Mouse (Mus musculus) forelimb bud, embryonic 11.5 days (tissue): ENCODE results near the gene Ncaph2.

Experiments
- DNase-seq: peaks from one replicate; pipeline ENCODE4 v3.0.0-alpha.2; 2012; ENCODE audit warnings: low read depth, low spot score

Gene Ncaph2

GRCm38 (mm10) chr15:89355241-89356187, at the start of gene Ncaph2, which contains the start of gene Lmf2:
Gene Ncaph2 (plus strand): TSS chr15:89355719.
Gene Lmf2 (minus strand): TSS chr15:89355659.
- peak; percentile 95 for DNase-seq

DNA sequence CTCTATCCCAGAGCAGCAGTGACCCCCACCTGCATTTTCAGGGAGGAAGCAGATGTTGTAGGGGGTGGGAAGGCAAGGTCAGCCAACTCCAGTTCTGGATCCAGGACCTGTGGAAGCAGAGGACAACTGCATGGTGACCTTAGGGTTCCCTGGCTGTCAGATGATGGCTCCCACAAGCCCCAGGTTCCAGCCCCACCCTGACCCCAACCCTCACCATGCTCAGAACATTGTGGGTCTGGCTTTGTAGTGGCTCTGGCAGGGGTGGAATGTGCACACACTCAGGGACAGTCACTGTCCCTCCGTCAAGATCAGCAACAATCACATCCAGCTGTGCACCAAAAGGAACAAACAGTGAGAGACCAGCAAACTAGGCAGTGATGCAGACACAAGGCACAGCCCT, 49.6 kb upstream of the Ncaph2 start:
- no peak for DNase-seq

- DNase-seq, result no peak
Measured at GRCm38 (mm10) chr15:89307461-89307860, 48.1 kb upstream of the Ncaph2 start.

GRCm38 (mm10) chr15:89308406-89309139, 46.9 kb upstream of the Ncaph2 start:
- DNase-seq, result no peak

DNA sequence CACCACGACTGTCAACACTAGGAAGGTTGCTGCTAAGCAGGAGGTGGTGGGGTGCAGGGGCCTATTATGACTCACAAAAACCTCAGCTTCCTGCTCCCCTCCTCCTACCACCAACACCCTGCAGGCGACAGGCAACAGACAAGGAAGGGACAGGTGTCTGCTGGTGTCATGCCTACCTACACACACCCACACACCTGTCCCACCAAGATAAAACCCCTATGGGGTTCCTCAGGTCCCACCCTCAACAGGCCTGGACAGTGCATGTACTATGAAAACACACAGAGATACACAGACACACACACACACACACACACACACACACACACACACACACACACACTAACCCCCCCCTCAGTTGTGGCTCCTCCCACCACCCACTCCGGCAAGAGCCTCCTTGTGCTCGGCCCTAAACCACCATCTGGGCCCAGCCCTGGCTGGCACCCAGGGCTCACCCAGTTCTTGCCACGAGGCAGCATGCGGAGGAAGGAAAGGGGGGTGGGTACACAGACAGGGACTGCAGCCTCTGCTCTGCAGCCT, 45.5 kb upstream of the Ncaph2 start:
- no peak for DNase-seq

DNA sequence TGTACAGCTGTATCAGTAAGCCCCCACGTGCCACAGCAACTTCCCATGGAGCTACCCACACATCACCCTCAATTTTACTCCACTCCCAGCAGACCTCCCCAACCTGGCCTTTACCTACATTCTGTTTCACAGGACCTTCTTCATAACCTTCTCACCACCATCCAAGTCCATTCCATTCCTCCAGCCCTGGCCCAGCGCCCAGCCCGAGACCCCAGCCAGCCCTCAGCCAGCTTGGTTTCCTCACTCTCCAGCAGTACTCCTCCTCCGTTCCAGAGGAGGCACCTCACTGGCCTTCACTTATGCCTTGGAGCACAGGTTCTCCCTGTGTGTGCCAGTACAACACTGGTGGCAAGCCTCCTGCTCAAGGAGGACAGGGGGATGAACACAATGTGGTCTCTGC, 42.2 kb upstream of the Ncaph2 start:
- no peak for DNase-seq

GRCm38 (mm10) chr15:89314107-89314506, 41.4 kb upstream of the Ncaph2 start:
- no peak for DNase-seq

GRCm38 (mm10) chr15:89314511-89315189, 40.9 kb upstream of the Ncaph2 start:
- DNase-seq, result no peak

- DNase-seq, result peak; percentile 95
Measured at GRCm38 (mm10) chr15:89315190-89315731, 40.3 kb upstream of the Ncaph2 start, which contains the start of gene Sbf1. Gene Sbf1 (minus strand): TSS chr15:89315311.

GRCm38 (mm10) chr15:89316146-89316545, 39.4 kb upstream of the Ncaph2 start:
- no peak for DNase-seq

DNA sequence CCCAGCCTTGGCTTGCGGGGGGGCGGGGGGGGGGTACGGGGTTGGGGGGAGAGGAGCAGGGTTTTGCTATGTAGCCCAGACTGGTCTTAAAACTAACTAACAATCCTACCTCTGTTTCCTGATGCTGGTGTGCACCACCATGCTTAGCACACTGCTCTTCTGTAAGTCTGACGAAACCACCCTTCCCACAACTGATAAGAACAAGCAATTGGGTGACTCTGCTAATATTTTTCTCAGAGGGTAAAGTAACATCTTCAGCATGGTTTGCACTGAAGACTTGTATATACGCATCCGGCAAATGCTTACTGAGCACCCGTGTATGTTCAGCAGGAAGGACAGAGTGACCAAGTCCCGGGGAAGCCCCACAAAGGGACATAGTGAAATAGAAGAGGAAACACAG, 34.3 kb upstream of the Ncaph2 start:
- no peak for DNase-seq

DNA sequence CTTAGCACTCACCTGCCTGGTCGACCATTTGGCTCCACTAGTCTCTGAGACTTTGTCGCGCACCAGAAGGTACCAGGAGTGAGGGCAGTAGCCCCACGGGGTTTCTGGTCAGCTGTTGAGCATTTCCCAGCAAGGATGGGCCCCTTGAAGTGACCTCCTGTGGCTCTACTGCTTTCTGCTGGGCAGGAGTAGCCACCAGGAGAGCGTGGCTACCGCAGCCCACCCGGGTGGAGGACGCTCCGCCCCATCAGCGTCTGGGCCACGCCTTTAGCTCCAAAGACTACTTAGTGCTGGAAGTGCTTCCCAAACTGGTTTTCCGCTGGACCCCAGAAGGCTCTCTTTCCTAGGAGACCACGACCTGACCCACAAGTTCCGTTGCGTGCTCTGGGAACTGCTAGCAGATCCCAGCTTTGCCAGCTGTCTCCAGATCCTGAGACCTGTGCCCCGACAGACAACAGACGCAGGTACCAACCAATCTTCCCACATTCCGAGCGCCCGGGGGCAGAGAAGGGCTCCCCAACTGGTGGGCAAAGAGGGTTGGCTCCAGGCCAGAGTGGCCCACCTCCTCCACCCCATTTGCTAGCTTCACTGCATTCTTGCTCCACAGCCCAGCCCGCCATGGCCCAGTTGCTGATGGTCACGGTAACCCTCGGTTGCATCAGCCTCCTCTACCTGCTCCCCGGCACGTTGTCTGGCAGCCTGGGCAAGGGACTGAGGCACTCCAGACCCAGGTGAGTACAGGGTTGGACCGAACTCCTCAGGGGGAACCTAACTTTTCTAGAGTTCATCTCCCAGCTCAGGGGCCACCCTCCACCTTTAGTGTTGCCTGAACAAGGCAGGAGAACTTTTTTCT, 32.6 kb upstream of the Ncaph2 start, which contains the start of gene Adm2:
Gene Adm2, plus strand, starts transcription at position 51 of the 853 bp plus-strand sequence.
- no peak for DNase-seq

DNA sequence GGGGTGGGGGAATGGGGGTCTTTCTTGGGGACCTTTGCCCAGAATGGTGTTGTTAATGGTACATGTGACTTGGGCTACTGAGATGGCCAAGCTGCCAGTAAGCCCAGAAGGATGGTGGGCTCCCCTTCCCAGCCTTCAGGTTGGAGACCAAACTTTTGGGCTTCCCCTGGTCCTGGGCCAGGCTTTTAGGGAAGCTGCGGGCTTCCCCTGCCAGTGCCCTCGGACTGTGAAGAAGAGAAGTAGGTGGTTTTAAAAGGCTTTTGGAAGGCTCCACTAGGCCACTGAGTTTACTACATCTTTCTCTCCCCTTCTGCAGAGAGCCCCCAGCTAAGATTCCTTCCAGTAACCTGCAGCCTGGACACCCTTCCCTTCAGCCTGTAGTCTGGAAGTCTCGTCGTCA, 31.9 kb upstream of the Ncaph2 start:
- DNase-seq, result no peak

DNA sequence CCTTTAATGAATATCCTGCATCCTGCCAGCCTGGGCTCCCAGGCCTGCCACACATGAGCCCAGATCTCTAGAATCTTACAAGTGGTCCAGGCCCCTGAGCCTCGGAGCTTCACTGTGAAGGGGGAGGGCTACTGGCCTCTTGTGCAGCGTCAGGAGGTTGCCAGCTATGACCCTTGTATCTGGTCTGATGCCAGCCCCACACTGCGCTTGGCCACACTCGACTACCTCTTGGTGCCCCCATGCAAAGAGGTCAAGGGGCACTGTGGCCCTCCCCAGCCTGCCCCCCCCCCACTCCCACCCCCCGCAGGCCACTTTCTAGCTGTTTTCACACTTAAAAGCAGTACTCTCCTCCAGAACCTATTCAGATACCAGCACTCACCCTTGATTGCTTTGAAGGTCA, 29.1 kb upstream of the Ncaph2 start:
- no peak for DNase-seq

DNA sequence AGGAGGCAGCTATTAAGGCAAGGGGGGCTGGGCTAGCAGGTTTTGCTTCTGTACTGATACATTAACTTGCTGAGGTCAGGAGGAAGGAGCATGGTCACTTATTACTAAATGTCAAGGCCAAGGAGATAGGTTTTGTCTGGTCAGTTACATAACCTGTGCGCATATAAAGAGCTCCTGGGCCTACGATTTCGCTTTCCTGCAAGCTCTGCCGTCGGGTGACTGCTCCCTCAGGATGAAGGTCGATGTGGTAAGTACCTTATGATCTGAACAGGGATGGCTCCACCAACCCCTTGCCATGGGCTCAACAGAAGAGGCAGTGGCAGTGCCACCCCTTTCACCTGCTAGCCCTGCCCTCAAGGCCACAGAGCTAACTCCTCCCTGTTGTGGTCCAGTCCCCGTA, 21.2 kb upstream of the Ncaph2 start, which contains the start of gene Miox:
Gene Miox, plus strand, starts transcription at position 128 of the 400 bp plus-strand sequence.
- no peak for DNase-seq

- no peak for DNase-seq
Measured at GRCm38 (mm10) chr15:89334774-89335537, 20.6 kb upstream of the Ncaph2 start.

- no peak for DNase-seq
Measured at GRCm38 (mm10) chr15:89336422-89336821, 19.1 kb upstream of the Ncaph2 start.

DNA sequence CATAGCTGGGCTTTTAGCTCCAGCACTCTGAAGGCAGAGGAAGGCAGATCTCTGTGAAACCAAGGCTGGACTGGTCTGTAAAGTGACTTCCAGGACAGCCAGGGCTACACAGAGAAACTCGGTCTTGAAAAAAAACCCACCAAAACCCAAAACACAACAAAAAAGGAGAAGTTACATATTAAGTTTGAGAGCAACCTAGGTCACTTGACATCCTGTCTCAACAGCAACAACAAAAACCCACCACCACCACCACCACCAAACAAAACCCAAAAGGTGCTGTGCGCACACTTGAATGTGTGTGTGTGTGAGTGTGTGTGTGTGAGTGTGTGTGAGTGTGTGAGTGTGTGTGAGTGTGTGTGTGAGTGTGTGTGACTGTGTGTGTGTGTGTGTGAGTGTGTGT, 15.8 kb upstream of the Ncaph2 start:
- DNase-seq, result no peak

DNA sequence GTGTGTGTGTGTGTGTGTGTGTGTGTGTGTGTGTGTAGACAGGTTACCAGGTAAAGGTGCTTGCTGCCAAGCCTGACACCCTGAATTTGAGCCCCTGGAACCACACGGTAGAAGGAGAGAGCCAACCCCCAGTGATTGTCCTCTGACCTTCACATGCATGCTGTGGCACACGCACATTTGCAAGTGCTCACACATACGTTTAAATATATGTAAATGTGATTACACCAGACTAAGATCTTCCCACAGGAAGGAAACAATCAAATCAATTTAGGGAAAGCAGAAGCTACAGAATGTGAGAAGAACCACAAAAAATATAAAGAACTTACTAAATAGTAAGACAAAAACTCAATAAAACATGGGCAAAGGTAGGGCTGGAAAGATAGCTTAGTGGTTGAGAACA, 15.4 kb upstream of the Ncaph2 start:
- DNase-seq, result no peak

DNA sequence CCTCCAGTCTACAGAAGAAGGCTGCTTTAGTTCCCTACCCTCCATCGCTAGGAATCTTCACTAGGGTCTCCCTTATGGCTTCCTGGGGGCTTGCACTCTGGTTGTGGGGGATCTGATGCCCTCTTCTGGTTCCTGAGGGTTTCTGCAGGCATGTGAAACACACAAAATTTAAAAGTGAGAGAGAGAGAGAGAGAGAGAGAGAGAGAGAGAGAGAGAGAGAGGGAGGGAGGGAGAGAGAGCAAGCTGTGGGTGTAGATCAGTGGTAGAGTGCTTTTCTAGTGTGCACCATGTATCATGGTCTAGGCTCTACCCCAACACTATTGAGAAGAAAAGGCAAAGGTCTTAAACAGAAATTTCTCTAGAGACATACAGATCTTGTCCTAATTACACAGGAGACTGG, 13.8 kb upstream of the Ncaph2 start:
- DNase-seq, result no peak
